ENCODE assay signal across 8 mouse cellular contexts in the genomic region with DNA sequence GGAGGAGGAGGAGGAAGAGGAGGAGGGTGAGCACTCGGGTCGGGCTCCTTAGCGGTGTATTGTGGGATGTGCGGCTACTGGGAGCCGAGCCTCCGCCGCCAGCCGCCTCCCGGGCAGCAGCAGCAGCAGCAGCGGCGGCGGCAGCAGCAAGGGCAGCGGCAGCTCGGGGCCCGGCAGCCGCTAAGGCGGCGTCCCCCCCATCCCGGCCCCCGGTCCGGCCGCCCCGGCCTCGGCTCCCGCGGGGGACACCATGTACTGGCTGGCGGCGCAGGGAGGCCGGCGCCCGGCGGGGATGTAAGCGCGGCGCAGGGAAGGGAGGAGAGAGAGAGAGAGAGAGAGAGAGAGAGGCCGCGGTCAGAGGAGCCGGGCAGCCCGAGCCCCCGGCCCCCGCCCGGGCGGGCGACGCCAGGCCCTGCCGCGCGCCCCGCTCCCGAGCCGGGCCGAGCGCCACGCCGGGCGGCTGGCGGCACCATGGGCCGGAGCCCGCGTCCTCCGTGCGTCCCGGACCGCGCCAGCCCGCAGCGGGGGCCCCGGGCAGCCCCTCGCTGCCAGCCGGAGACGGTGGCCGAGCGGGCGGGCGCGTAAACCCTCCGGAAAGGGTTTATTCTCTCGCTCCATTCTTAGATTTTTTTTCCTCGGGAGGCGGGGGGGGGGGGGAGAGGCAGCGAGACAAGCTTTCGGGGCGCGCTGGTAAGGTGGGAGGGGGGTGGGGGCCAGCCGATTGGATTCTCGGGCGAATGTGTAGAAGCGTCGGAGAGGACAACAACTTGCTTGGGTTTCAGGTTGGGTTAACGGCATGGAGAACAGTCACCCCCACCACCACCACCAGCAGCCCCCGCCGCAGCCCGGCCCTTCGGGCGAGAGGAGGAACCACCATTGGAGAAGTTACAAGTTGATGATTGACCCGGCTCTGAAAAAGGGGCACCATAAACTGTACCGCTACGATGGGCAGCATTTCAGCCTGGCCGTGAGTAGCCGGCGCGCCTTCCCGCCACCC. TPM values are rescaled to one million over a fixed set of nuclear protein-coding genes. Genes with fewer than 3 reads are reported as not detected.
A peak's percentile ranks its signal among the peaks of the same experiment; 100 is the strongest.
DNase-seq lines count a peak whose midpoint lies in the region; ATAC-seq and TF ChIP-seq lines count a peak whose summit lies in the region.

Gene Setd1b (plus strand): TSS at position 33 of the 997 bp plus-strand sequence.

- H3K9me3 ChIP-seq in ES-Bruce4 (replicated peaks; ENCODE audit: control insufficient read depth, insufficient read depth, low read length, poor library complexity, severe bottlenecking), result no peaks in the 10 kb centered on the region
- H3K9me3 ChIP-seq in liver, embryonic 12.5 days (replicated peaks), result no peaks in the 10 kb centered on the region
- H3K9me3 ChIP-seq in neural tube, embryonic 14.5 days (ENCODE audit: control insufficient read depth, low read length), result no peaks in the 10 kb centered on the region

- TF ChIP-seq CTCF in ES-Bruce4 (IDR thresholded peaks at IDR 0.05; ENCODE audit: low read depth, low read length), result no peak

- H3K9ac ChIP-seq in ES-Bruce4 (ENCODE audit: low read depth, poor library complexity, severe bottlenecking), result peak within 1 kb of the TSS; percentile 98
- peak within 1 kb of the TSS; percentile 99 for H3K9ac ChIP-seq in liver, embryonic 12.5 days
- H3K9ac ChIP-seq in neural tube, embryonic 14.5 days (replicated peaks; ENCODE audit: low read depth, low read length), result peak within 1 kb of the TSS; percentile 100

- peak; percentile 71 for DNase-seq in 3134 (ENCODE audit: extremely low read depth, insufficient read length, low spot score)
- peak; percentile 73 to 76 for DNase-seq in cerebellum, postnatal 25 days
- peak; percentile 97 for DNase-seq in heart, adult 11 months
- DNase-seq in kidney, adult 11 months, result peak; percentile 66

- under 1% methylated on average over 96 of the region's 103 CpGs for WGBS in liver, embryonic 12.5 days (ENCODE audit: insufficient replicate concordance)
- under 1% methylated on average over 51 of the region's 103 CpGs for WGBS in neural tube, embryonic 14.5 days

- no peaks in the 10 kb centered on the region for H3K36me3 ChIP-seq in ES-Bruce4 (ENCODE audit: control insufficient read depth, insufficient read depth, low read length, poor library complexity, severe bottlenecking)
- H3K36me3 ChIP-seq in liver, embryonic 12.5 days, result peaks cover 37% of the 10 kb centered on the region
- H3K36me3 ChIP-seq in neural tube, embryonic 14.5 days (ENCODE audit: control insufficient read depth, insufficient read depth, low read length), result peaks cover 13% of the 10 kb centered on the region

- peak within 1 kb of the TSS; percentile 100 for H3K4me2 ChIP-seq in liver, embryonic 12.5 days
- peak within 1 kb of the TSS; percentile 100 for H3K4me2 ChIP-seq in neural tube, embryonic 14.5 days (ENCODE audit: low read depth, low read length)

- peaks cover 7% of the 10 kb centered on the region for H3K4me1 ChIP-seq in ES-Bruce4 (ENCODE audit: control insufficient read depth, insufficient read depth, low read length)
- peaks cover 72% of the 10 kb centered on the region for H3K4me1 ChIP-seq in liver, embryonic 12.5 days
- peaks cover 30% of the 10 kb centered on the region for H3K4me1 ChIP-seq in neural tube, embryonic 14.5 days (ENCODE audit: control insufficient read depth, insufficient read depth, low read length)

- TF ChIP-seq EP300 in ES-Bruce4 (IDR thresholded peaks at IDR 0.05; ENCODE audit: insufficient read depth, low read depth, low read length), result no peak

- H3K27me3 ChIP-seq in ES-Bruce4 (ENCODE audit: control insufficient read depth, insufficient read depth, low read length, poor library complexity, severe bottlenecking), result no peaks in the 10 kb centered on the region
- no peaks in the 10 kb centered on the region for H3K27me3 ChIP-seq in liver, embryonic 12.5 days (replicated peaks)
- no peaks in the 10 kb centered on the region for H3K27me3 ChIP-seq in neural tube, embryonic 14.5 days (ENCODE audit: control insufficient read depth, insufficient read depth, low read length)

- no peak for TF ChIP-seq POLR2A in ES-Bruce4 (IDR thresholded peaks at IDR 0.05; ENCODE audit: insufficient read depth, low read length)

- H3K4me3 ChIP-seq in ES-Bruce4 (ENCODE audit: low read depth, low read length), result peak within 1 kb of the TSS; percentile 92
- peak within 1 kb of the TSS; percentile 98 for H3K4me3 ChIP-seq in liver, embryonic 12.5 days
- H3K4me3 ChIP-seq in neural tube, embryonic 14.5 days (ENCODE audit: low read depth, low read length), result peak within 1 kb of the TSS; percentile 92

- peak within 1 kb of the TSS; percentile 73 for H3K27ac ChIP-seq in ES-Bruce4 (ENCODE audit: insufficient read depth, low read length)
- H3K27ac ChIP-seq in liver, embryonic 12.5 days, result peak within 1 kb of the TSS; percentile 100
- peak within 1 kb of the TSS; percentile 99 for H3K27ac ChIP-seq in neural tube, embryonic 14.5 days (ENCODE audit: low read depth, low read length)

- peak; percentile 46; the same call in 1 of the 2 replicates for ATAC-seq in liver, embryonic 12.5 days
- ATAC-seq in neural tube, embryonic 14.5 days (ENCODE audit: low read depth), result peak; percentile 19; the same call in 1 of the 2 replicates
- ATAC-seq in granulocyte monocyte progenitor cell, adult 5-6 weeks (replicated peaks; ENCODE audit: poor library complexity, severe bottlenecking), result no peak

RNA-seq across cellular contexts. Expression of gene Setd1b, which starts in this region (rescaled TPM):
- polyA plus RNA-seq in ES-Bruce4 (2011; ENCODE audit: insufficient read depth, insufficient read length, low read depth, missing spikeins), result 8.6 and 11.3 TPM in 2 replicates
- polyA plus RNA-seq in liver, embryonic 12.5 days (2016; fragmentation: Nextera tagmentation; extraction: Ambion mirVana), result 6.0 and 6.1 TPM in 2 replicates
- 13.0 and 15.9 TPM in 2 replicates for polyA plus RNA-seq in neural tube, embryonic 14.5 days (2014; fragmentation: Nextera tagmentation; extraction: Ambion mirVana)
- total RNA-seq in granulocyte monocyte progenitor cell, adult 5-6 weeks (2014; fragmentation: Nextera tagmentation), result 29.5 and 37.5 TPM in 2 replicates
- 1.2 TPM in 2 replicates for total RNA-seq in granulocyte monocyte progenitor cell, adult 5-6 weeks (2017)
